Mouse (Mus musculus) intestine, embryonic 14.5 days (tissue): ENCODE results near the gene Scpep1. TPM values are rescaled to one million over a fixed set of nuclear protein-coding genes. Genes with fewer than 3 reads are reported as not detected.

Experiments used
- ATAC-seq: fragments of 200-750 bp; cut with Nextera tagmentation; replicated peaks from 2 replicates; pipeline ENCODE4 v1.8.0; 2017; ENCODE audit warnings: low read depth, moderate number of reproducible peaks, moderate TSS enrichment, moderate library complexity; ENCODE audit not compliant: low FRiP score, low TSS enrichment
- DNase-seq: peaks from one replicate; pipeline ENCODE4 v3.0.0-alpha.2; 2018; ENCODE audit warnings: low spot score
- H3K27ac ChIP-seq: fragments of 300-500 bp; sonication (generic); 2 replicates; pipeline ENCODE4 v1.5.1; 2014; ENCODE audit warnings: low read depth, mild to moderate bottlenecking, control low read depth
- H3K27me3 ChIP-seq: fragments of 300-500 bp; sonication (generic); replicated peaks from 2 replicates; pipeline ENCODE4 v1.6.1; 2014; ENCODE audit warnings: low read length, control low read depth; ENCODE audit not compliant: control insufficient read depth, insufficient read depth
- H3K36me3 ChIP-seq: fragments of 300-500 bp; sonication (generic); 2 replicates; pipeline ENCODE4 v1.6.1; 2014; ENCODE audit warnings: low read length, control low read depth; ENCODE audit not compliant: control insufficient read depth, insufficient read depth
- H3K4me1 ChIP-seq: fragments of 300-500 bp; sonication (generic); replicated peaks from 2 replicates; pipeline ENCODE4 v1.6.1; 2014; ENCODE audit warnings: low read length, control low read depth, mixed read lengths; ENCODE audit not compliant: control insufficient read depth, insufficient read depth
- H3K4me2 ChIP-seq: fragments of 300-500 bp; sonication (generic); 2 replicates; pipeline ENCODE4 v1.6.1; 2014; ENCODE audit warnings: low read length
- H3K4me3 ChIP-seq: fragments of 300-500 bp; sonication (generic); 2 replicates; pipeline ENCODE4 v1.5.1; 2014; ENCODE audit warnings: low read depth, low read length, control low read depth, mixed read lengths
- H3K9ac ChIP-seq: fragments of 300-500 bp; sonication (generic); 2 replicates; pipeline ENCODE4 v1.6.1; 2014; ENCODE audit warnings: mild to moderate bottlenecking, low read length
- H3K9me3 ChIP-seq: fragments of 300-500 bp; sonication (generic); 2 replicates; pipeline ENCODE4 v1.6.1; 2016; ENCODE audit warnings: low read length, control low read depth; ENCODE audit not compliant: control insufficient read depth
- WGBS: fragments of 180-500 bp; shearing (Covaris S2); extraction: QIAGEN DNeasy Blood & Tissue Kit; methylation state at CpG from one replicate; pipeline ENCODE4 v1.1.7; 2014; 5-methylcytosine and 5-hydroxymethylcytosine counted together
- polyA plus RNA-seq: library from polyadenylated mRNA; unstranded; fragments of >200 nt; fragmentation: Nextera tagmentation; extraction: Ambion mirVana; gene quantifications from 2 replicates; pipeline ENCODE4 v1.2.1, GENCODE M21; 2014

Scpep1 gene
- polyA plus RNA-seq, 1 experiment from 2014 or later = 94.7 TPM

- 81% methylated on average over 7 of the region's 8 CpGs for WGBS
- Histone ChIP-seq H3K27me3 (no peaks in the 10 kb centered on the region), H3K4me2 (no peak overlapping the region), H3K27ac (no peak overlapping the region), H3K9me3 (no peaks in the 10 kb centered on the region), H3K4me1 (no peaks in the 10 kb centered on the region), H3K9ac (no peak overlapping the region), H3K4me3 (no peak overlapping the region), H3K36me3 (peaks cover 40% of the 10 kb centered on the region)
- ATAC-seq (no peak), DNase-seq (no peak)
These were observed 9.2 kb downstream of the Scpep1 start for GRCm38 (mm10) chr11:88945971-88946585.

GRCm38 (mm10) chr11:88941489-88941888 lies 13.8 kb downstream of the Scpep1 start:
- Histone ChIP-seq H3K36me3 (peaks cover 36% of the 10 kb centered on the region), H3K27me3 (no peaks in the 10 kb centered on the region), H3K27ac (no peak overlapping the region), H3K4me1 (no peaks in the 10 kb centered on the region), H3K9ac (no peak overlapping the region), H3K4me2 (no peak overlapping the region), H3K4me3 (no peak overlapping the region), H3K9me3 (no peaks in the 10 kb centered on the region)
- ATAC-seq = no peak
- 84% methylated on average over 12 of the region's 12 CpGs for WGBS
- no peak for DNase-seq

- H3K27me3 ChIP-seq = no peaks in the 10 kb centered on the region
- H3K9ac ChIP-seq = no peak overlapping the region
- WGBS = 95% methylated on average over 4 of the region's 4 CpGs
- H3K9me3 ChIP-seq = no peaks in the 10 kb centered on the region
- no peak overlapping the region for H3K27ac ChIP-seq
- no peak for DNase-seq
- H3K4me2 ChIP-seq = no peak overlapping the region
- no peaks in the 10 kb centered on the region for H3K4me1 ChIP-seq
- no peak for ATAC-seq
- no peak overlapping the region for H3K4me3 ChIP-seq
- peaks cover 32% of the 10 kb centered on the region for H3K36me3 ChIP-seq
These were observed 15.6 kb downstream of the Scpep1 start for GRCm38 (mm10) chr11:88939634-88940033.

- no peak for DNase-seq
- Histone ChIP-seq H3K9ac (no peak overlapping the region), H3K4me3 (no peak overlapping the region), H3K36me3 (peaks cover 31% of the 10 kb centered on the region), H3K27ac (no peak overlapping the region), H3K27me3 (no peaks in the 10 kb centered on the region), H3K4me1 (no peaks in the 10 kb centered on the region), H3K9me3 (no peaks in the 10 kb centered on the region), H3K4me2 (no peak overlapping the region)
- 90% methylated on average over 2 of the region's 2 CpGs for WGBS
- ATAC-seq = no peak
These were observed 16.5 kb downstream of the Scpep1 start for GRCm38 (mm10) chr11:88938770-88939169.

GRCm38 (mm10) chr11:88937886-88938285 lies 17.4 kb downstream of the Scpep1 start:
- Histone ChIP-seq H3K4me1 (no peaks in the 10 kb centered on the region), H3K9me3 (no peaks in the 10 kb centered on the region), H3K9ac (no peak overlapping the region), H3K36me3 (peaks cover 37% of the 10 kb centered on the region), H3K27me3 (no peaks in the 10 kb centered on the region), H3K4me3 (no peak overlapping the region), H3K27ac (no peak overlapping the region), H3K4me2 (no peak overlapping the region)
- ATAC-seq (no peak), DNase-seq (no peak)
- 88% methylated on average over 2 of the region's 2 CpGs for WGBS

GRCm38 (mm10) chr11:88934089-88935000 lies 20.9 kb downstream of the Scpep1 start:
- ATAC-seq = no peak
- no peak overlapping the region for H3K27ac ChIP-seq
- no peak for DNase-seq
- H3K9ac ChIP-seq = no peak overlapping the region
- WGBS = 91% methylated on average over 19 of the region's 19 CpGs
- H3K4me3 ChIP-seq = no peak overlapping the region
- H3K4me1 ChIP-seq = no peaks in the 10 kb centered on the region
- H3K4me2 ChIP-seq = no peak overlapping the region
- H3K36me3 ChIP-seq = peaks cover 37% of the 10 kb centered on the region
- no peaks in the 10 kb centered on the region for H3K9me3 ChIP-seq
- no peaks in the 10 kb centered on the region for H3K27me3 ChIP-seq

GRCm38 (mm10) chr11:88933030-88933429 lies 22.2 kb downstream of the Scpep1 start:
- H3K9ac ChIP-seq = no peak overlapping the region
- no peak overlapping the region for H3K4me3 ChIP-seq
- peaks cover 49% of the 10 kb centered on the region for H3K36me3 ChIP-seq
- no peaks in the 10 kb centered on the region for H3K27me3 ChIP-seq
- H3K4me1 ChIP-seq = no peaks in the 10 kb centered on the region
- H3K4me2 ChIP-seq = no peak overlapping the region
- 91% methylated on average over 9 of the region's 9 CpGs for WGBS
- DNase-seq (no peak), ATAC-seq (no peak)
- no peak overlapping the region for H3K27ac ChIP-seq
- H3K9me3 ChIP-seq = no peaks in the 10 kb centered on the region

- Histone ChIP-seq H3K9ac (no peak overlapping the region), H3K9me3 (no peaks in the 10 kb centered on the region), H3K4me3 (no peak overlapping the region), H3K4me1 (no peaks in the 10 kb centered on the region), H3K27me3 (no peaks in the 10 kb centered on the region), H3K27ac (no peak overlapping the region), H3K36me3 (peaks cover 49% of the 10 kb centered on the region), H3K4me2 (no peak overlapping the region)
- 80% methylated on average over 14 of the region's 14 CpGs for WGBS
- ATAC-seq = no peak
- no peak for DNase-seq
These were observed 23.4 kb downstream of the Scpep1 start for GRCm38 (mm10) chr11:88931692-88932530.
